Mouse (Mus musculus): ENCODE measurements around the gene Nus1. TPM values are rescaled to one million over a fixed set of nuclear protein-coding genes. Genes with fewer than 3 reads are reported as not detected.

The Nus1 gene
- polyA plus RNA-seq, 1 experiment from 2014 or later: 9.0 TPM

GRCm38 (mm10) chr10:52381321-52381801, 36.0 kb upstream of the Nus1 start:
- H3K4me1 ChIP-seq (ENCODE audit: insufficient read depth, low read depth, low read length): no peaks in the 10 kb centered on the region
- H3K4me2 ChIP-seq (replicated peaks; ENCODE audit: low read depth, low read length): peak overlapping the region; percentile 77
- DNase-seq (ENCODE audit: low spot score) (peak; percentile 40), ATAC-seq (peak; percentile 11)
- no peaks in the 10 kb centered on the region for H3K27me3 ChIP-seq (replicated peaks; ENCODE audit: insufficient read depth, low read length)
- peak overlapping the region; percentile 84 for H3K9ac ChIP-seq (replicated peaks; ENCODE audit: low read depth)
- H3K36me3 ChIP-seq (ENCODE audit: insufficient read depth, low read length): no peaks in the 10 kb centered on the region
- TF ChIP-seq EP300 (IDR thresholded peaks at IDR 0.05) (no peak), CTCF (IDR thresholded peaks at IDR 0.05) (no peak)
- no peaks in the 10 kb centered on the region for H3K9me3 ChIP-seq (ENCODE audit: low read length)
- peak overlapping the region; percentile 92 for H3K27ac ChIP-seq (ENCODE audit: low read length)
- WGBS: 1% methylated on average over 19 of the region's 19 CpGs
- peak overlapping the region; percentile 91 for H3K4me3 ChIP-seq (ENCODE audit: low read depth, low read length)

DNA sequence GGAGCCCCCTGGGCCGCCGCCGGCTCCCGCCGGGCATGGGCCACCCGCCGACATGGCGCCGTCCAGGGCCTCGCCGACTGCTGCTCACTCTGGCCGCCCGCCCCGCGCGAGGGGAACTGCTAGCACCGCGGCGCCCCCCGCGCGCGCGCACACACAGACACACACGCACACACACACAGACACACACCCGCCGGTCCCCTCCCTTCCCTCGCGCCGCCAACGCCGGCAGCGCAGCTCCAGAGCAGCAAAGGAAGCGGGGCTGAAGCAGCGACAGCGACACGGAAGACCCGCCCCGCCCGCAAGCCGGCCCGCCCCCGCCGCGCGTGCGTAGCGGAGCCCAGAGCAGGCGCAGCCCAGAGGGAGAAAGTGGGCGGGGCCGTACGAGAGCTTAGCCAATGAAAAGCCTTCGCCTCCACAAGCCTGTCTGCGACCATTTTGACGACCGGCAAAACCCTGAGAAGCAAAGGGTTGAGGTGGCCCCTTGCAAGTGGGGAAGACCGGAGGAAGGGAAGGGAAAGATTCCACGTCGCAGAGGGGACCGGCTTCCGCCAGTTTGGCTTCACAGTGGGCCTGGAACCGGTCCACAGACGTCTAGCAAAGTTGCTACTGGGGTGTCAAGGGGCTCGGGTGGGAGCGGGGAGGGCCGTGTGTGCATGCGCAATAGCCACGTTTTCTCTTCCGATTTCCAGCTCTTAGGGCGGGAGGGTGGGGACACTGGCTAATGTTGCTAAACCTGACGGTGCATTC, 35.3 kb upstream of the Nus1 start, which contains the start of gene Gopc:
Gene Gopc, minus strand, starts transcription at position 280 of the 747 bp plus-strand sequence.
- Histone ChIP-seq H3K27me3 (replicated peaks; ENCODE audit: insufficient read depth, low read length) (no peaks in the 10 kb centered on the region), H3K4me2 (replicated peaks; ENCODE audit: low read depth, low read length) (peak within 1 kb of the TSS; percentile 77), H3K4me1 (ENCODE audit: insufficient read depth, low read depth, low read length) (no peaks in the 10 kb centered on the region), H3K36me3 (ENCODE audit: insufficient read depth, low read length) (no peaks in the 10 kb centered on the region), H3K9me3 (ENCODE audit: low read length) (no peaks in the 10 kb centered on the region), H3K4me3 (ENCODE audit: low read depth, low read length) (peak within 1 kb of the TSS; percentile 91), H3K27ac (ENCODE audit: low read length) (peak within 1 kb of the TSS; percentile 92), H3K9ac (replicated peaks; ENCODE audit: low read depth) (peak within 1 kb of the TSS; percentile 84)
- DNase-seq (ENCODE audit: low spot score) (peak; percentile 99), ATAC-seq (peak; percentile 99)
- no peak for TF ChIP-seq CTCF (IDR thresholded peaks at IDR 0.05)
- no peak for TF ChIP-seq EP300 (IDR thresholded peaks at IDR 0.05)
- under 1% methylated on average over 59 of the region's 71 CpGs for WGBS

DNA sequence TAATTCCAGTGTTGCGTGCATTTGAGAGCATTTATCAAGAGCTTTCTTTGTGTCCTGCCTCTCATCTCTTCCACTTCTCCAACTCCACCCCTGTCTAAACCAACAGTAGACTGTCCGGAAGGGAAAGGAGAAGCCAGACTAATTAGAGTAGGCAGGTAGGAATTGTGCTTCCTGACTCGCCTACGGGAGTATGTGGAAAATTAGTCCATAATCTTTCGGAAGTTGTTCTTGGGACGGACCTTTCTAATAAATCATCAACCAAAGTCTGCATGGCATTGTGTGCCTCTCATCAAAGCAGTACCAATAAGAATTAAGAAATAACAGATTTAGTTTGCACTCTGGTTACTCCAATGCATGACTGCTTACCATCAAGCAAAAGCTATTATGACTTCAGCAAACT, 34.3 kb upstream of the Nus1 start:
- peak overlapping the region; percentile 91 for H3K4me3 ChIP-seq (ENCODE audit: low read depth, low read length)
- no peak overlapping the region for H3K9ac ChIP-seq (replicated peaks; ENCODE audit: low read depth)
- no peak for TF ChIP-seq EP300 (IDR thresholded peaks at IDR 0.05)
- TF ChIP-seq CTCF (IDR thresholded peaks at IDR 0.05): no peak
- no peaks in the 10 kb centered on the region for H3K9me3 ChIP-seq (ENCODE audit: low read length)
- DNase-seq (ENCODE audit: low spot score) (no peak), ATAC-seq (no peak)
- no peaks in the 10 kb centered on the region for H3K36me3 ChIP-seq (ENCODE audit: insufficient read depth, low read length)
- H3K4me1 ChIP-seq (ENCODE audit: insufficient read depth, low read depth, low read length): no peaks in the 10 kb centered on the region
- H3K4me2 ChIP-seq (replicated peaks; ENCODE audit: low read depth, low read length): peak overlapping the region; percentile 77
- 55% methylated on average over 6 of the region's 6 CpGs for WGBS
- no peaks in the 10 kb centered on the region for H3K27me3 ChIP-seq (replicated peaks; ENCODE audit: insufficient read depth, low read length)
- no peak overlapping the region for H3K27ac ChIP-seq (ENCODE audit: low read length)

GRCm38 (mm10) chr10:52383522-52383921, 33.8 kb upstream of the Nus1 start:
- WGBS: 77% methylated on average over 1 of the region's 1 CpGs
- Histone ChIP-seq H3K36me3 (ENCODE audit: insufficient read depth, low read length) (no peaks in the 10 kb centered on the region), H3K4me3 (ENCODE audit: low read depth, low read length) (no peak overlapping the region), H3K4me2 (replicated peaks; ENCODE audit: low read depth, low read length) (no peak overlapping the region), H3K9me3 (ENCODE audit: low read length) (no peaks in the 10 kb centered on the region), H3K4me1 (ENCODE audit: insufficient read depth, low read depth, low read length) (no peaks in the 10 kb centered on the region), H3K27me3 (replicated peaks; ENCODE audit: insufficient read depth, low read length) (no peaks in the 10 kb centered on the region), H3K9ac (replicated peaks; ENCODE audit: low read depth) (no peak overlapping the region), H3K27ac (ENCODE audit: low read length) (no peak overlapping the region)
- TF ChIP-seq EP300 (IDR thresholded peaks at IDR 0.05): no peak
- TF ChIP-seq CTCF (IDR thresholded peaks at IDR 0.05): no peak
- DNase-seq (ENCODE audit: low spot score) (peak; percentile 29), ATAC-seq (no peak)

GRCm38 (mm10) chr10:52384823-52385610, 32.3 kb upstream of the Nus1 start:
- WGBS: 45% methylated on average over 8 of the region's 8 CpGs
- ATAC-seq (no peak), DNase-seq (ENCODE audit: low spot score) (peak; percentile 78)
- Histone ChIP-seq H3K27me3 (replicated peaks; ENCODE audit: insufficient read depth, low read length) (no peaks in the 10 kb centered on the region), H3K27ac (ENCODE audit: low read length) (no peak overlapping the region), H3K4me2 (replicated peaks; ENCODE audit: low read depth, low read length) (no peak overlapping the region), H3K9me3 (ENCODE audit: low read length) (no peaks in the 10 kb centered on the region), H3K4me3 (ENCODE audit: low read depth, low read length) (no peak overlapping the region), H3K9ac (replicated peaks; ENCODE audit: low read depth) (no peak overlapping the region), H3K36me3 (ENCODE audit: insufficient read depth, low read length) (no peaks in the 10 kb centered on the region), H3K4me1 (ENCODE audit: insufficient read depth, low read depth, low read length) (no peaks in the 10 kb centered on the region)
- TF ChIP-seq CTCF (IDR thresholded peaks at IDR 0.05): peak; percentile 93
- no peak for TF ChIP-seq EP300 (IDR thresholded peaks at IDR 0.05)

DNA sequence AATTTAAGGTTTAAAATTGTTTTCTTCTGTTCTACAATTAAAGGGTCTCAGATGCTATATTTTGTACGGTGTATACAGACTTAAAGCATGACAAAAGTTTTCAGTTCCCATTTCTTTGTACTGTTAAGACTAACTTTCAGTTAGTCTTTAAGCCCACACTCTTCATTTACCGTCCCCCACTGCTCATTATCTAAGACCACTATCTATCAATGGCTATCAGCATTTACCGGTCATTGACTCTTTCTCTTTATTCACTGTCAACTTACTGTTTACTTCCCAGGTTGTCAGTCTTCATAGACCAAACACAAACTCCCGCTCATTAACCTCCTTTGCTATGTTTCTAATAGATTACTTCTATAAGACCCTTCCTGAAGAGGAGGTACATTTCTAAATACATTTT, 30.2 kb upstream of the Nus1 start:
- WGBS: 38% methylated on average over 4 of the region's 4 CpGs
- no peaks in the 10 kb centered on the region for H3K9me3 ChIP-seq (ENCODE audit: low read length)
- H3K4me1 ChIP-seq (ENCODE audit: insufficient read depth, low read depth, low read length): no peaks in the 10 kb centered on the region
- no peak overlapping the region for H3K4me2 ChIP-seq (replicated peaks; ENCODE audit: low read depth, low read length)
- H3K27ac ChIP-seq (ENCODE audit: low read length): no peak overlapping the region
- no peak for DNase-seq (ENCODE audit: low spot score)
- no peaks in the 10 kb centered on the region for H3K27me3 ChIP-seq (replicated peaks; ENCODE audit: insufficient read depth, low read length)
- no peaks in the 10 kb centered on the region for H3K36me3 ChIP-seq (ENCODE audit: insufficient read depth, low read length)
- TF ChIP-seq CTCF (IDR thresholded peaks at IDR 0.05) (no peak), EP300 (IDR thresholded peaks at IDR 0.05) (no peak)
- H3K4me3 ChIP-seq (ENCODE audit: low read depth, low read length): no peak overlapping the region
- no peak for ATAC-seq
- H3K9ac ChIP-seq (replicated peaks; ENCODE audit: low read depth): no peak overlapping the region
